ENCODE assay signal across 10 mouse cellular contexts in genomic region chr4:88514403-88514802, GRCm38 (mm10). TPM values are rescaled to one million over a fixed set of nuclear protein-coding genes. Genes with fewer than 3 reads are reported as not detected.
DNase-seq lines count a peak whose midpoint lies in the region; ATAC-seq and TF ChIP-seq lines count a peak whose summit lies in the region.
"Had no signal": no experiment of that assay in that cellular context is flagged by ENCODE, and none has a peak within 500 bp of the region (broad histone marks: within the 10 kb centered on the region; RNA-seq: fewer than 3 reads in every experiment).

No protein-coding gene starts in this region.

- no peaks in the 10 kb centered on the region for H3K27me3 ChIP-seq in CH12.LX (replicated peaks)
- no peaks in the 10 kb centered on the region for H3K27me3 ChIP-seq in lung, embryonic 15.5 days

- H3K4me1 ChIP-seq in CH12.LX (ENCODE audit: control insufficient read depth in 1 of 2, insufficient read depth in 2 of 2) = peaks cover under 1 to 3% of the 10 kb centered on the region in 2 experiments; a peak in 2 of 4 replicates
- H3K4me1 ChIP-seq in lung, embryonic 15.5 days = peaks cover 13% of the 10 kb centered on the region

- no peak for TF ChIP-seq POLR2A in CH12.LX (IDR thresholded peaks at IDR 0.05; ENCODE audit: low read depth, low read length)

- TF ChIP-seq EP300 in CH12.LX (IDR thresholded peaks at IDR 0.05; ENCODE audit: low read length) = no peak

- no peaks in the 10 kb centered on the region for H3K36me3 ChIP-seq in CH12.LX (replicated peaks in 1 of 2; ENCODE audit: control insufficient read depth in 1 of 2, insufficient read depth in 1 of 2, low read length in 1 of 2)
- no peaks in the 10 kb centered on the region for H3K36me3 ChIP-seq in lung, embryonic 15.5 days

- in situ Hi-C loops in CH12.LX (cut with MboI; ENCODE audit: low pct_ligation_motif_present, low pct_unique_long_range_greater_than_20kb, low sequenced_read_pairs) = no loop called here

- peak; percentile 70 to 74 for DNase-seq in cerebellum, postnatal 10 days
- DNase-seq in cerebellum, adult 11-12 months = no peak
- DNase-seq in CH12.LX (ENCODE audit: extremely low read depth) = peak; percentile 52
- DNase-seq in c-Kit-positive CD71-negative TER-119-negative erythroid progenitor cells, embryonic 14.5 days (ENCODE audit: low read depth) = peak; percentile 48
- DNase-seq in gastrocnemius, postnatal 25 days = peak; percentile 25
- DNase-seq in kidney, postnatal 14 days = peak; percentile 64
- peak; percentile 24 for DNase-seq in right cerebral cortex, postnatal 25 days

- 46% methylated on average over 4 of the region's 4 CpGs for WGBS in lung, embryonic 15.5 days

- no peak overlapping the region for H3K4me3 ChIP-seq in CH12.LX (replicated peaks in 1 of 3; ENCODE audit: low read depth in 2 of 3, low read length in 2 of 3, poor library complexity in 1 of 3)
- no peak overlapping the region for H3K4me3 ChIP-seq in lung, embryonic 15.5 days

- H3K27ac ChIP-seq in CH12.LX (ENCODE audit: insufficient read depth, low read depth) = no peak overlapping the region
- H3K27ac ChIP-seq in lung, embryonic 15.5 days = no peak overlapping the region

- no peak overlapping the region for H3K4me2 ChIP-seq in CH12.LX (ENCODE audit: insufficient read depth, low read depth, poor library complexity, severe bottlenecking)
- no peak overlapping the region for H3K4me2 ChIP-seq in lung, embryonic 15.5 days

- no peaks in the 10 kb centered on the region for H3K79me2 ChIP-seq in CH12.LX (replicated peaks; ENCODE audit: control insufficient read depth, extremely low read depth, insufficient read depth, poor library complexity, severe bottlenecking)

- TF ChIP-seq CTCF in CH12.LX (conservative IDR thresholded peaks at IDR 0.05 in 1 of 2, IDR thresholded peaks at IDR 0.05 in 1 of 2; ENCODE audit: low read depth in 2 of 2, low read length in 2 of 2) = peak; percentile 64 to 74

- no peaks in the 10 kb centered on the region for H3K9me3 ChIP-seq in CH12.LX (replicated peaks; ENCODE audit: low read length)
- no peaks in the 10 kb centered on the region for H3K9me3 ChIP-seq in lung, embryonic 15.5 days

- H3K9ac ChIP-seq in CH12.LX (ENCODE audit: insufficient read depth, low read depth) = no peak overlapping the region
- H3K9ac ChIP-seq in lung, embryonic 15.5 days = no peak overlapping the region

- ATAC-seq in lung, embryonic 15.5 days (ENCODE audit: borderline replicate concordance, extremely low read depth, low FRiP score, low TSS enrichment) = peak; percentile 44; the same call in 1 of the 2 replicates

- dilution Hi-C loops in CH12.LX (cut with MboI; ENCODE audit: extremely low pct_ligation_motif_present, extremely low pct_unique_long_range_greater_than_20kb, low sequenced_read_pairs) = no loop called here

- TF ChIP-seq RAD21 in CH12.LX (IDR thresholded peaks at IDR 0.05; ENCODE audit: low read depth, low read length) = peak; percentile 54

TF ChIP-seq in CH12.LX, 34 proteins besides CTCF, POLR2A, EP300 and RAD21:
- TF ChIP-seq TCF12 (IDR thresholded peaks at IDR 0.05; ENCODE audit: low read depth, low read length) (no peak), NELFE (IDR thresholded peaks at IDR 0.05; ENCODE audit: low read depth, low read length) (no peak), SMC3 (IDR thresholded peaks at IDR 0.05; ENCODE audit: low read depth, low read length) (peak; percentile 52), IRF4 (IDR thresholded peaks at IDR 0.05; ENCODE audit: low read depth, low read length) (no peak), GABPA (IDR thresholded peaks at IDR 0.05; ENCODE audit: insufficient replicate concordance, low read depth, low read length) (no peak), KAT2A (IDR thresholded peaks at IDR 0.05; ENCODE audit: insufficient replicate concordance, low read length) (no peak)

RNA-seq across cellular contexts. Expression of gene Ifnb1, which starts 8.2 kb away (rescaled TPM):
- total RNA-seq in CH12.LX (2012; rRNA removed) (not detected in 2 replicates), CH12.LX (2014; rRNA removed) (not detected in 2 replicates)
- polyA plus RNA-seq in CH12.LX (2012; ENCODE audit: insufficient read length, low read depth) = not detected in 2 replicates
- total RNA-seq in gastrocnemius, postnatal 25 days (2021) = not detected
- not detected in 2 replicates for polyA plus RNA-seq in lung, embryonic 15.5 days (2015; fragmentation: Nextera tagmentation; extraction: Ambion mirVana)
- total RNA-seq: layer of hippocampus, adult 18-20 months had no signal
- polyA plus RNA-seq: stomach, embryonic 16.5 days had no signal

RNA-seq across cellular contexts. Expression of gene Ifna15, which starts 43.6 kb away (rescaled TPM):
- total RNA-seq in CH12.LX (2012; rRNA removed) (not detected in 2 replicates), CH12.LX (2014; rRNA removed) (not detected in 2 replicates)
- not detected in 2 replicates for polyA plus RNA-seq in CH12.LX (2012; ENCODE audit: insufficient read length, low read depth)
- not detected for total RNA-seq in gastrocnemius, postnatal 25 days (2021)
- polyA plus RNA-seq in lung, embryonic 15.5 days (2015; fragmentation: Nextera tagmentation; extraction: Ambion mirVana) = not detected in 2 replicates
- total RNA-seq: layer of hippocampus, adult 18-20 months had no signal
- polyA plus RNA-seq: stomach, embryonic 16.5 days had no signal

RNA-seq across cellular contexts. Expression of gene Ifna14, which starts 57.2 kb away (rescaled TPM):
- total RNA-seq in CH12.LX (2012; rRNA removed) = not detected in 2 replicates
- total RNA-seq in CH12.LX (2014; rRNA removed) = not detected in 2 replicates
- not detected in 2 replicates for polyA plus RNA-seq in CH12.LX (2012; ENCODE audit: insufficient read length, low read depth)
- total RNA-seq in gastrocnemius, postnatal 25 days (2021) = not detected
- not detected in 2 replicates for polyA plus RNA-seq in lung, embryonic 15.5 days (2015; fragmentation: Nextera tagmentation; extraction: Ambion mirVana)
- total RNA-seq: layer of hippocampus, adult 18-20 months had no signal
- polyA plus RNA-seq: stomach, embryonic 16.5 days had no signal
